Mouse (Mus musculus) c-Kit-positive CD71-negative TER-119-negative erythroid progenitor cells, embryonic 14.5 days (primary cell): ENCODE results near the gene Prdm15.
A peak's percentile ranks its signal among the peaks of the same experiment; 100 is the strongest.

Source experiments
- DNase-seq: peaks from one replicate; pipeline ENCODE4 v3.0.0-alpha.2; 2013; ENCODE audit warnings: low read depth

Prdm15 gene

GRCm38 (mm10) chr16:97819532-97819931, 32.1 kb downstream of the Prdm15 start:
- DNase-seq, result no peak

DNA sequence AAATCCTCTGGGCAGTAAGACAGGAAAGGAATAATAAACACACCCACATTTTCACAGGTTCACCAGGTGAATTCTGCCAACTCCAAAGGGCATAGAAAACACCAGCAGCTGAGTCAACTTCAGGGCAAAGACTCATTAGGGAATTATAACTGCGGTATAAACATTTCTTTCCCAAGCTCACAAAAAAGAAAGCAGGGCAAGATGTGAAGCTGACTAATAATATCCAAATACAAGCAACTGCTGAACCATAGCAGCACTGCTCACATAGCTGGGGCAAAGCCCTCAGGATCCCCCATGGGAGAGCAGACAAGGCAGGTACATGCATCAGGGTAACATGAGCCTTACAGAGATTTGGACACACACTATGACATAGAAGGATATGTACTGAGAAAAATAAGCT, 34.2 kb downstream of the Prdm15 start:
- no peak for DNase-seq

DNA sequence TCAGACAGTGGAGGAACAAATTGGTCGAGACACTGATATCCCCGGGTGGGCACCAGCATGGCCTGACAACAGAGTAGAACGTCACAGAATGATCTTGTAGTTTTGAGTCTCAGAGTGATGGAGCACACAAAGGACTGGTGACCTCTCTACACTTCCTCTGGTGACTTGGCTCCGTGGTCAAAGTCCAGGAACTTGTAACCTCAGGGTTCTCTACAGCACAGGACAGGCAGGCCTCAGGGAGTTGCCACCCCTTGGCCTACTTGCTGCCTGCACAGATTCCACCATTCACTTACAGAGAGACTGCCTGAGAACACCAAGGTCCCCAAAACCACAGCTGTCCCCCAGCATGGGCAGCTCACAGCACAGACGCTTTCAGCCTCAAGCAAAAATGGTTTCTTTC, 36.4 kb downstream of the Prdm15 start:
- DNase-seq, result no peak

- no peak for DNase-seq
These were observed 37.6 kb downstream of the Prdm15 start for GRCm38 (mm10) chr16:97814060-97814459.

GRCm38 (mm10) chr16:97808881-97809280, 42.8 kb downstream of the Prdm15 start:
- DNase-seq, result no peak

- DNase-seq, result no peak
These were observed 46.0 kb downstream of the Prdm15 start for GRCm38 (mm10) chr16:97805646-97806045.

DNA sequence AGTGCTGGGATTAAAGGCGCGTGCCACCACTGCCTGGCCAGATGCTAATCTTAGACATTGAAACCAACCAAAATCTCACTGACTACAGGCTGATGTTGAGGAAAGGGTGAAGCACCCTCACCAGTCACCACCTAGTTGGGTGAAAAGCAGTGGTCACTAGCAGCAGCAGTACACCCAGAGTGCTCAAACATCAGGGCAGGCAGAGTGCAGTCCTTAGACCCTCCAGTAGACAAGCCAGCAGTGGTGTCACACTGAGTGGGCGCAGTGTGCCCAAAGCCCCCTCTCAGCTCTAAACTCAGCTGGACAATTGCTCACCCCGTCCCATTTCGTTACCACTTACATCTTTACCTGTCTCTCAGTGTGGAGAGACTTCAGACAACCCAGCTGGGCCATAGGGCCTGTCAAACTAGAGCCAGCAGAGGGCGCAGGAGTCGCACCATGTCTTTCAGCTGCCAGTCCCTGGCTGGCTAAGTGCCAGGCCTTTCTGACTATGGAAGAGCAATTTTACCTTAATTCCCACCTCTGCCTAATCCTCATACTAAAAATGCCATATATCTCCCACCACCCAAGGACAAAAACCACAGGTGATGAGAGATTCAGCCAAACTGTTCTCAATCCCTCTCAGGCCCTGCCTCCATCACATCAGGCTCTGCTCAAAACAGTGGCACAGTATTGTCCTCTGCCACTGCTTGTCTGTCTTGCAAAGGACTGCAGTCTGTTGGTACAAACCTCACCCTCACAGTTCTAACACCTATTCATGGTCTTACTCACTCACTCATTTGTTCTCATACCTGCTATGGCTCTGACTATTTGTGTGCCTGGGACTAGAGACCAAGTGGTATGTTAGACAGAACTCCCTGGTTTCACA, 46.7 kb downstream of the Prdm15 start:
- DNase-seq, result peak; percentile 30

GRCm38 (mm10) chr16:97797950-97798869, 53.4 kb downstream of the Prdm15 start:
- no peak for DNase-seq

- DNase-seq, result no peak
These were observed 54.4 kb downstream of the Prdm15 start for GRCm38 (mm10) chr16:97797212-97797611.

DNA sequence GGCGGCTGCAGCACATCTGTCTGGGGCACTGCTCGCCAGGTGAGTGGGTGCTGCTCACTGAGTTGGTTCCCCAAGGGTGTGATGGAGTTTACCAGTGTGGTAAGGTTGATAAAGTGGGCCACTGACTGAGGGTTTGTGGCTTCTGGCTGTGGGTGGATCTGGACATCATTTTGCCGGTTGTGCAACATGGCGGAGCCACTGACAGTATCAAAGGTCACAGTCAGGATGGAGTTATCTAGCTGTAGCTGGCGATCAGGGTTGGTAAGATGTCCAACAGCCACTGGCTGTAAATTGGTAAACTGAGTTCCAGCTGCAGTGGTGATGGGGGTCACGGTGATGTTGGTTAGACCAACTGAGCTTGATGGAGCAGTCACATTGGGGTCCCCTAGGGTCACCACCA, 57.4 kb downstream of the Prdm15 start:
- DNase-seq, result no peak

DNA sequence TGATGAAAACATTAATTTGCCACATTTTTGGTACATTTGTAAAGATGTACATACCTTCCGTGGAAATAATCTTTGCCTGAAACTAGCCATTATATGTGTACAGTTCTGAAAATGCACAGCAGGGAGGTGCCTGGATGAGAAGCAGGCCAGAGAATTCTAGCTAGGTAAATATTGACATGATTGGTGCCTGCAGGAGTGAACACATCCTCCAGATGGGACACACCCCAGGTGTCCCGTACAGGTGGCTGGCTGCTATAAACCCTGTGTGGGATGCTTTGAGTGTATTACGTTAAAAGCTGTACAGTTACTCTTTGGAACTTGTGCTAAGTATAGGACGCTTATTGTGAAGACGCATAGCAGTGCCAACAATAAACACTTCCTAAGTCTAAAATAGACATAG, 68.6 kb downstream of the Prdm15 start:
- no peak for DNase-seq

GRCm38 (mm10) chr16:97778353-97779025, 73.2 kb downstream of the Prdm15 start:
- DNase-seq, result peak; percentile 47

DNA sequence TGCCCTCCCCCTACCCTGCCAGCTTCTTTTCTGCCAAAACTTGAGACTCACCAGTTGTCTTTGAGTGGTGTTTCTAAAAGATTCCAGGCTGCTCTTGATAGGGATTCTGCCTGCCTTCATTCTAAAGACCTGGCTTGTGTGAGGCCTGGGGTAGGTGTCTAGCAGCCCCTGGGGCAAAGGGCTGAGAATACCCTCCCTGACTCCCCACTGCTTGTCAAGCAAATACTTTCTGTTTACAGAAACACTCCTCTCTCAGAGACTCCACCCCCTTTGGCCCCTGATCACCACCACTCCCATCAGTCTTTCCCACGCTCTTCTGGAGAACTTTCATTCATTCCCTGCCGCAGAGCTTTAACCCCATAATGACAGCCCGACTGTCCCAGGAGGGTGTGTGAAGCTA, 85.1 kb downstream of the Prdm15 start:
- DNase-seq, result no peak

GRCm38 (mm10) chr16:97764626-97765025, 87.0 kb downstream of the Prdm15 start:
- no peak for DNase-seq

GRCm38 (mm10) chr16:97763990-97764340, 87.7 kb downstream of the Prdm15 start:
- no peak for DNase-seq

- DNase-seq, result no peak
These were observed 88.3 kb downstream of the Prdm15 start, which contains the start of gene Ripk4 for GRCm38 (mm10) chr16:97763061-97763989. Ripk4 (minus strand) TSS chr16:97763787.

DNA sequence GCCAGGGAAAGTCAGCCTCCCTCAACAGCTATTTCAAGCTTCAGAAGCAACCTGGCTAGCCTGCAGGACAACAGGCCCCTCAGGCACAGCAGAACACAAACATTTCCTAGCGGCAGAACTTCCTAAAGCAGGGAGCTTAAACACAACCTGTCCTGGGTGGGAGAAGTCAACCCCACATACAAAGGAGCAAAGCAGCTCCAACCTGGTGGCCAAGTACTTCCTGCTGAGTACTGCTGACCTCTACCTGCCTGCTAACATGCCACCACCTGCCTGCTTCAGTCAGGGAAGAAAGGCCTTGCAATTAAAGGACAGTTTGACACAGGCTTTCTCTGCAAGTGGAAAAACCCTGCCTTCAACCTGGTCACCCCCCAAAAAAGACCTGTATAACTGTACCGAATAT, 89.9 kb downstream of the Prdm15 start:
- DNase-seq, result no peak

DNA sequence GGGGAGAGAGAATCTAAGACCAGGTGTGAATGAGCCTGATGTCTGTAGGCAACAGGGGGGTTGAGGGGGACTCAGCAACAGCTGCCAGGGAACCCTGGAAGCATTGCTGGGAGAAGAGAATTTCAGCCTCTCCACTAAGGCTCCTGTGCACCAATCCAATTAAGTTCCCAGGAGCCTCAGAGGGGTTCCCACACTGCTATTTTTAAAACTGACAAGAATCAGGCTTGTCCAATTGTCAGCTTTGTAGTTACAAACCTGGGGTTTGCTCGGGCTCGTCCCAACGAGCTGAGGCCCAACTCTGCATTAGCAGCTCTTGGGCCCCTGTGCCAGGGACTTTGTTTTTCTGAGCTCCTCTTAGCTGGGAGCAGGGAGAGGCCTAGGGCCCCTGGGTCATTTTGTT, 92.0 kb downstream of the Prdm15 start:
- no peak for DNase-seq

- no peak for DNase-seq
These were observed 93.4 kb downstream of the Prdm15 start for GRCm38 (mm10) chr16:97758288-97758687.

GRCm38 (mm10) chr16:97756460-97756859, 95.2 kb downstream of the Prdm15 start:
- no peak for DNase-seq

DNA sequence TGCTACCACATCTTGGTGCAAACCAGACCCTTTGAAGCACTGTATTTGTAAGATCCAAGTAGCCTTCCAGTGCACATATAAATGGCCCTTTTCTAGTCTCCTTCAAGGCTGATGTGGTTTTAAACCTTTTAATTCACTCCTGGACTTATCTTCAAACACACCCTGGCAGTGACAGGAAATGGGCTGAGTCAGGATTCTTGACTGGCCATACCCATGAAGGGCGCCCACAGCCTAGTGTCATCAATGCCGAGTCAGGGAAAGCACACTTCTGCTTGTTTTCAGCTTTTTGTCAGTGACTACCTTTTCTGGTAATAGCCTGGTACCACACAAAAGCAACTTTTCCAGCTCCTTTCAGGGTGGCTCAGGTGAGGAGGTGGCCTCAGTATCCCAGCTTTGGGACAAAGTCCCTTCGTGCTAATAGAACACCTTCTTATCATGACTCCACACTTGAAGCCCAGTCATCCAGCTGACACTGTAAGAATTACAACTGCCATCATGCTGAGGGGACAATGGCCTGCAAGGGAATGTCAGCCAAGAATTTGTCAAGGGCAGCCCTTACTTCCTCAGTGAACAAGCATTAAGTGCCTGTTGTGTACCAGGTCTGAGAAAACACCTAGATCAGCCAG, 99.2 kb downstream of the Prdm15 start:
- no peak for DNase-seq
